Mouse (Mus musculus): ENCODE measurements around the gene Kir3dl2.
"Not testable (repeated sequence)": the region's sequence is repeated elsewhere in the genome, so short reads cannot be mapped to it uniquely, and the experiment has no call there.

Kir3dl2 gene

DNA sequence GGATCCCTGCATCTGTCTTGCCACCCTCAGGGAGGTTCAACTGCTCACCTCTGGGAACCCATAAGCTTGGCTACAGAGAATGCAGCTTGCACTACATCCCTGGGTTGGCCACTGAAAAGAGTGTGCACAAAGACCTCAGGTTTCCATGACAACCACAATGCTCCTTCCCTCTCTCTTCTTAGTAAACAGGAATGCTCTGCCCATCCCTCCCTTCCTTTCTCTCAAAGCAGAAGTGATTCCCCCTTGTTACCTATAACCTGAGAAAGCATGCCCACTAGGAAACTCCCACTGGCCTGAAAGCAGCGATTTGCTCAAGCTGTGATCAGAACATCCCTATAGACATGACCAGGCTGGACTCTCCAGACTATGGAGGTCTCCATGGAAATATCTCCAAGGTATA lies at the start of gene Kir3dl2:
Gene Kir3dl2 (minus strand): TSS at position 101 of the 400 bp plus-strand sequence.
- not testable (repeated sequence) for DNase-seq

DNA sequence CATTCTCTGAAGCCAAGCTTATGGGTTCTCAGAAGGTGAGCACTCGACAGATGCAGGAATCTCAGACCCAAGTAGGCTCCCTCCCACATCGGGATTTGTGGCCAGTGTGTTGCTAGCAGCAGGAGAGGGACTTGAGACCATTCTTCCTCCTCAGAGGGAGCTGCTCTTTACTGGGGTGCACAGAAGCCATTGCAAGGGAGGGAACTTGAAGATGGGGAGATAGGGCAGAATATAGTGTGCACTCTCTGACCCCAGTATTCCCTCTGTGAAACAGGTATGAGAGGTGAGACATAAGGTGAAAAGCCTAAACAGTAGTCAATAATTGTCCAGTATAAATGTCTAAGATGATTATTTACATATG lies 47.0 kb upstream of the Kir3dl2 start:
- no peak for DNase-seq

DNA sequence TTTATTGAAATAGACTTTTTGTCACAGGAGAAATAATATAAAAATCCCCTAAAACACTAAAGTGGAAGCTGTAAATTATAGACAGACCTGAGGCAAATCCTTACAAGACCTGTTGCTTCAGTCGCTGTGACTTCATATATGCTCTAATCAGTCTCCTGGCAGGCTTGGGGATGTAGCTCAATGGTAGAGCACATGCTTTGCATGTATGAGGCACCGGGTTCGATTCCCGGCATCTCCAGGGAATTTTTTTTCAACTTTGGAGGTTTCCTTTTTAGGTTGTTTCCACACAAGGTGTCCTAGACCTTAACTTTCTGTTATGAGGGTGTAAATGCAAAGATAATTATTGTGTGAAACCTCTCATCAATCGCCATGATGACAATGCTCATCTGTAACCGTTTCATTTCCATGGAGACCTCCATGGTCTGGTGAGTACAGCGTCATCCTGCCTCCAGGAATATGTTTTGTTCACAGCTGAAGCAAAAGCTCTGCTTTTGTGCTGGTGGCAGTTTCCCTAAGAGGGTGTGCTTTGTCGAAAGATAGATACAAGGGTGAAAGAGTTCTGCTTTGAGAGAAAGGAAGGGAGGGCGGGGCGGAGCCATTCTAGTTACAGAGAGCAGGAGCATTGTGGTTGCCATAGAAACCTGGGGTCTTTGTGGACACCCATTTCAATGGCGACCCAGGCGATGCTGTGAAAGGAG lies 46.5 kb upstream of the Kir3dl2 start, which contains the start of gene Tceal3:
Gene Tceal3 (plus strand): TSS at position 644 of the 698 bp plus-strand sequence.
- DNase-seq: no peak

DNA sequence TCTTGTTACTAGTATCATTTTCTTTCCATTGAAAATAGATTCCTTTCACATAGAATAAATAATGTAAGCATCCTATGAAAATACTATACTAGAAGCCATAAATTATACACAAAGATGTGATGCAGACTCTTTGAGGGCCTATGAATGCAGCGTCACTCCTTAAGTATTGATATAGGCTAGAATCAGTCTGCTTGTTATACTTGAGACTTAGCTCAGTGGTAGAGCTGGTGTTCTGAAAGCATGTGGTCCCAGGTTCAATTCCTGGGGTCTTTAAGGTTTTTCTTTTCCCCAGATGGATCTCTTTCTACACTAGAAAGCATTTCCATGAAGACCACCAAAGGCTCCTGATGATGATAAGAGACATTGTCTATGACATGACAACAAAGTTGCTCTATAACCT lies 40.8 kb upstream of the Kir3dl2 start:
- no peak for DNase-seq

DNA sequence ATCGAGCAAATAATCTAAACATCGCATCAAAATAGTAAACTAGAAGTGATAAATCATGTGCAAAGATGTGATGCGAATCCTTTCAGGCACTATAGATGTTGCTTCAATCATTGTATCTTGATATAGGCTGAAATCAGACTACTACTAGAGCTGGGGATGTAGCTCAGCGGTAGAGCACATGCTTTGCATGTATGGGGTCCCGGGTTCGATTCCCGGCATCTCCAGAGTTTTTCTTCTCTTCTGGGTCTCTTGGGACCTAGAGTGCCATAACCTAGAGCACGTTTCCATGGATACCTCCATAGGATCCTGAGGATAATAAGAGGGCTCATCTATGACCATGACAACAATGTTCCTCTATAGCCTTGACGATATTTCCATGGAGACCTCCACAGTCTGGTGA lies 25.2 kb upstream of the Kir3dl2 start:
- not testable (repeated sequence) for DNase-seq

DNA sequence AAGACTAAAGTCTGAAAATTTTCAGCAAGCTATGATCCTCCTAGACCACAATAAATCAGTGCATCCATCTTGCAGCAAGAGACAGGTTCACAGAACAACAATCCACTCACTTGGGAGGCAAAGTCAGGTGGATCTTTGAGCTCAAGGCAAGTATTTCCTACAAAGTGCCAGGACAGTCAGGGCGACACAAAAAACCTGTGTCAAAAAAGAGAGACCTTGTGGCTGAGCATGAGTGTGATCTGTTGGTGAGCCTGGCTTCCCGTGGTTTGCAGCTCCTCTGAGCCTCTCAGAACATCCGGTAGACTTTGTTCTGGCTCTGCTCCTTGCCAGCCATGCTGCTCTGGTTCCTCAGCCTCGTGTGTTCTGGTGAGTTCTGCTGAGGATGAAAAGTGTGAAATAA lies 26.2 kb downstream of the Kir3dl2 start, which contains the start of gene Kir3dl1:
Gene Kir3dl1 (plus strand): TSS at position 301 of the 400 bp plus-strand sequence.
- not testable (repeated sequence) for DNase-seq

Data from lung, adult 18-20 months (tissue).